Mouse (Mus musculus): ENCODE measurements around the gene Elmo2. TPM values are rescaled to one million over a fixed set of nuclear protein-coding genes. Genes with fewer than 3 reads are reported as not detected.

Elmo2 gene
- polyA plus RNA-seq, 1 experiment from 2014 or later, result 94.6 TPM

- DNase-seq (ENCODE audit: low spot score), result no peak
- Histone ChIP-seq H3K4me3 (0 out of 2 replicates have a peak overlapping the region, but pooled peaks have one; percentile 9), H3K27me3 (ENCODE audit: insufficient read depth, poor library complexity, severe bottlenecking) (0 out of 2 replicates have a peak, but pooled peaks cover 4% of the 10 kb centered on the region), H3K9me3 (no peaks in the 10 kb centered on the region), H3K4me1 (replicated peaks) (peaks cover 89% of the 10 kb centered on the region), H3K36me3 (no peaks in the 10 kb centered on the region), H3K27ac (peak overlapping the region; percentile 75)
- 37% methylated on average over 8 of the region's 8 CpGs for WGBS
These were observed 4.8 kb downstream of the Elmo2 start for GRCm38 (mm10) chr2:165321381-165321888.

GRCm38 (mm10) chr2:165320531-165321150 is 5.6 kb downstream of the Elmo2 start:
- H3K4me1 ChIP-seq (replicated peaks), result peaks cover 93% of the 10 kb centered on the region
- peak overlapping the region; percentile 75; the same call in 1 of the 2 replicates for H3K27ac ChIP-seq

GRCm38 (mm10) chr2:165319503-165319902 is 6.8 kb downstream of the Elmo2 start:
- Histone ChIP-seq H3K27ac (no peak overlapping the region), H3K4me1 (replicated peaks) (peaks cover 87% of the 10 kb centered on the region), H3K4me3 (no peak overlapping the region), H3K27me3 (ENCODE audit: insufficient read depth, poor library complexity, severe bottlenecking) (peaks cover 19% of the 10 kb centered on the region), H3K9me3 (no peaks in the 10 kb centered on the region), H3K36me3 (peaks cover 17% of the 10 kb centered on the region)
- DNase-seq (ENCODE audit: low spot score), result no peak
- 83% methylated on average over 4 of the region's 4 CpGs for WGBS

More at GRCm38 (mm10) chr2:165320531-165321150, 5.6 kb downstream of the Elmo2 start:
- no peak for DNase-seq (ENCODE audit: low spot score)
- Histone ChIP-seq H3K4me3 (no peak overlapping the region), H3K27me3 (ENCODE audit: insufficient read depth, poor library complexity, severe bottlenecking) (peaks cover 9% of the 10 kb centered on the region), H3K36me3 (peaks cover 5% of the 10 kb centered on the region), H3K9me3 (no peaks in the 10 kb centered on the region)
- 76% methylated on average over 12 of the region's 12 CpGs for WGBS

DNA sequence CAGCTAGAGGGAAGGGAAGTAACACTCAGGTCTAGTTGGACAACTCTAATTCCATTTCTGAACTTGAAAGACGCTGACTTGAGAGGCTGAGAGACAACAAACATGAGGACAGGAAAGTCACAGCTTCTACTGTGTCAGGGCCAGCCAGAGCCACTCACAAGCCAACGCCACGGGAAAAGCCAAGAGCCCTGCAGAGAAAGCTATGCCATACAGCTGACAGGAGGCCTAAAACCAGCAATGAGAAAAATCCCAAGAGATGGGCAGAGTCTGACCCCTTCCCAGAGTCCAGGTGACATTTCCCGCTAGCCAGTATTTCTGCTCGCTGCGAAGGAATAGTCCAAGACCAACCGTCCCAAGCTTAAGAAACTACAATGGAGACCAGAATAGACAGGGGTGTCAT is 7.3 kb downstream of the Elmo2 start:
- Histone ChIP-seq H3K27me3 (ENCODE audit: insufficient read depth, poor library complexity, severe bottlenecking) (peaks cover 22% of the 10 kb centered on the region), H3K4me3 (no peak overlapping the region), H3K27ac (no peak overlapping the region), H3K36me3 (peaks cover 22% of the 10 kb centered on the region), H3K4me1 (replicated peaks) (peaks cover 87% of the 10 kb centered on the region), H3K9me3 (no peaks in the 10 kb centered on the region)
- 88% methylated on average over 7 of the region's 7 CpGs for WGBS
- DNase-seq (ENCODE audit: low spot score), result no peak

DNA sequence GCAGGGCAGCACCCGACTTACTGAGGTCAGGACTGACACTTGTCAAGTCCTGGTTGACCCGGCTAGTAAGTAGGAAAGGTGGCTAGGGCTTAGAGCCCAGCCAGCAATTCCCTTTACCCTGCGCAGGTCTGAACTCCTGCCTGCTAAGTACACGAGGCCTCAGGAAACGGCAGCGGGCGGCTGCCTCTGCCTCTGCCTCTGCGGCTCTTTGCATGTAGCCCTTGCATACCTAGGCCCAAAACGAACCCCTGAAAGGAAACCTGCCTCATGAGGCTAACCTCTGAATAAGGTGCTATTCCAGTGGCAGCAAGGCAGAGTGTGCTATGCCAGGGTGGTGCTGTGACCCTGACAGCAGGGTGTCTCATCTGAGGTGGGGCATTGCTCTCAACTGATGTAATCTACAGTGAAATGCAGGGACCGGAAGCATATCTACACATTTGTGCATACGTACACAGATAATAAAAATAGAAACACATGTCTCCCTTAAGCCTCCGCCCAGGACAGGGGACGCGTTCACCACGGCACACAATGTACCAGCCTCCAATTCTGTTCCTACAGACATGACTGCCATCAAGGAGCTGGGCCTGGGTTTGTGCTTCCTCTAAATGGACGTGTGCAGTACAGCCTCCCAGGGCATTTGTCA is 8.5 kb downstream of the Elmo2 start:
- H3K27me3 ChIP-seq (ENCODE audit: insufficient read depth, poor library complexity, severe bottlenecking), result peaks cover 22% of the 10 kb centered on the region
- H3K9me3 ChIP-seq, result no peaks in the 10 kb centered on the region
- peak overlapping the region; percentile 24 for H3K4me3 ChIP-seq
- H3K36me3 ChIP-seq, result peaks cover 34% of the 10 kb centered on the region
- peak overlapping the region; percentile 90 for H3K27ac ChIP-seq
- no peak for DNase-seq (ENCODE audit: low spot score)
- WGBS, result 52% methylated on average over 16 of the region's 16 CpGs
- peaks cover 86% of the 10 kb centered on the region for H3K4me1 ChIP-seq (replicated peaks)

GRCm38 (mm10) chr2:165316837-165317473 is 9.3 kb downstream of the Elmo2 start:
- WGBS, result 9% methylated on average over 9 of the region's 9 CpGs
- H3K4me3 ChIP-seq, result peak overlapping the region; percentile 24
- H3K36me3 ChIP-seq, result peaks cover 42% of the 10 kb centered on the region
- H3K9me3 ChIP-seq, result no peaks in the 10 kb centered on the region
- peaks cover 30% of the 10 kb centered on the region for H3K27me3 ChIP-seq (ENCODE audit: insufficient read depth, poor library complexity, severe bottlenecking)
- H3K4me1 ChIP-seq (replicated peaks), result peaks cover 83% of the 10 kb centered on the region
- peak overlapping the region; percentile 90 for H3K27ac ChIP-seq
- peak; percentile 87 for DNase-seq (ENCODE audit: low spot score)

DNA sequence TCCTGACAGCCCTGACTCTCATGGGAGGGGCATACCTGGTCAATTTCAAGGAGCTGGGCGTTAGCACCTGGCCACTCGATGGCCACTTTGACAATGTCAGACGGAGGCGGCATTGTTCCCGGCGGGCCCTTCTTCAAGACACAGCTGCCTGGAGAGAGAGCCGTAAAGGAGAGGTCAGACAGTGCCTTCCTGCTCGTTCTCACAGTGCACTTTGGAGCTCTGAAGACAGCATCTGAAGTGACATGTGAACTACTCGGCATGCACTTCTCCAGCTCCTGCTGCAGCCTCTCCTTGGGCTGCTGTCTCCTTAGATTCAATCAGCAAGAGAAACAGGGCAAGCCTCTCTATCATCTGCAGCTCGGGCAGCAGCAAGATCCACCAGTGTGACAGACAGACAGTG is 10.1 kb downstream of the Elmo2 start:
- DNase-seq (ENCODE audit: low spot score), result no peak
- H3K4me3 ChIP-seq, result peak overlapping the region; percentile 24; the same call in 1 of the 2 replicates
- WGBS, result 48% methylated on average over 10 of the region's 10 CpGs
- peak overlapping the region; percentile 90 for H3K27ac ChIP-seq
- H3K36me3 ChIP-seq, result peaks cover 50% of the 10 kb centered on the region
- H3K9me3 ChIP-seq, result no peaks in the 10 kb centered on the region
- peaks cover 78% of the 10 kb centered on the region for H3K4me1 ChIP-seq (replicated peaks)
- peaks cover 37% of the 10 kb centered on the region for H3K27me3 ChIP-seq (ENCODE audit: insufficient read depth, poor library complexity, severe bottlenecking)

DNA sequence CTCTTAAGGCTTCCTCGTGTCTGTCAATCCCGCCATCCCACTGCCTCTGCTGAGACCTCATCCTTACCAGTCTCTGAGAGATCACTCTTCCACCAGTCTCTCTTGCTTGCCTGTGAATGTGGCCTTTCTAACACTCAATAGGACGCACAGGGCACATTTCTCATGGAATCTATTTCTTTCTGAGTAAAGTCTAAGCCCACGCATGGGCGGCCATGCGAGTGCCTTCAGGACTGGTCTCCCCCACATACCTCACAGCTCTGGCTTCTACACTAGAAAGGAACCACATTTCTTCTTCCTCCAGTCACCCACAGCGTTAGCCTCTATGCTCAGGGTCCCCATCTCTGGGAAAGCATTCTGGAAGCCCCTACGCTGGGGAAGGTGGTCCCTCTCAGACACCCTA is 12.1 kb downstream of the Elmo2 start:
- H3K9me3 ChIP-seq, result no peaks in the 10 kb centered on the region
- WGBS, result 86% methylated on average over 8 of the region's 8 CpGs
- H3K36me3 ChIP-seq, result peaks cover 70% of the 10 kb centered on the region
- no peak for DNase-seq (ENCODE audit: low spot score)
- no peak overlapping the region for H3K4me3 ChIP-seq
- peaks cover 75% of the 10 kb centered on the region for H3K4me1 ChIP-seq (replicated peaks)
- peaks cover 38% of the 10 kb centered on the region for H3K27me3 ChIP-seq (ENCODE audit: insufficient read depth, poor library complexity, severe bottlenecking)
- H3K27ac ChIP-seq, result no peak overlapping the region

- H3K27ac ChIP-seq, result peak overlapping the region; percentile 35; the same call in 1 of the 2 replicates
- peaks cover 88% of the 10 kb centered on the region for H3K36me3 ChIP-seq
- 69% methylated on average over 7 of the region's 7 CpGs for WGBS
- DNase-seq (ENCODE audit: low spot score), result no peak
- no peak overlapping the region for H3K4me3 ChIP-seq
- H3K4me1 ChIP-seq (replicated peaks), result peaks cover 57% of the 10 kb centered on the region
- peaks cover 38% of the 10 kb centered on the region for H3K27me3 ChIP-seq (ENCODE audit: insufficient read depth, poor library complexity, severe bottlenecking)
- no peaks in the 10 kb centered on the region for H3K9me3 ChIP-seq
These were observed 13.9 kb downstream of the Elmo2 start for GRCm38 (mm10) chr2:165312381-165312780.

- H3K4me3 ChIP-seq, result no peak overlapping the region
- peaks cover 49% of the 10 kb centered on the region for H3K4me1 ChIP-seq (replicated peaks)
- no peaks in the 10 kb centered on the region for H3K9me3 ChIP-seq
- 80% methylated on average over 12 of the region's 12 CpGs for WGBS
- H3K27me3 ChIP-seq (ENCODE audit: insufficient read depth, poor library complexity, severe bottlenecking), result peaks cover 38% of the 10 kb centered on the region
- no peak for DNase-seq (ENCODE audit: low spot score)
- no peak overlapping the region for H3K27ac ChIP-seq
- peaks cover 96% of the 10 kb centered on the region for H3K36me3 ChIP-seq
These were observed 14.7 kb downstream of the Elmo2 start for GRCm38 (mm10) chr2:165311577-165311976.

- 59% methylated on average over 13 of the region's 13 CpGs for WGBS
- peaks cover 99% of the 10 kb centered on the region for H3K36me3 ChIP-seq
- no peak for DNase-seq (ENCODE audit: low spot score)
- peaks cover 42% of the 10 kb centered on the region for H3K4me1 ChIP-seq (replicated peaks)
- H3K27me3 ChIP-seq (ENCODE audit: insufficient read depth, poor library complexity, severe bottlenecking), result peaks cover 36% of the 10 kb centered on the region
- H3K4me3 ChIP-seq, result no peak overlapping the region
- H3K9me3 ChIP-seq, result no peaks in the 10 kb centered on the region
- H3K27ac ChIP-seq, result peak overlapping the region; percentile 18; the same call in 1 of the 2 replicates
These were observed 15.4 kb downstream of the Elmo2 start for GRCm38 (mm10) chr2:165310818-165311425.

DNA sequence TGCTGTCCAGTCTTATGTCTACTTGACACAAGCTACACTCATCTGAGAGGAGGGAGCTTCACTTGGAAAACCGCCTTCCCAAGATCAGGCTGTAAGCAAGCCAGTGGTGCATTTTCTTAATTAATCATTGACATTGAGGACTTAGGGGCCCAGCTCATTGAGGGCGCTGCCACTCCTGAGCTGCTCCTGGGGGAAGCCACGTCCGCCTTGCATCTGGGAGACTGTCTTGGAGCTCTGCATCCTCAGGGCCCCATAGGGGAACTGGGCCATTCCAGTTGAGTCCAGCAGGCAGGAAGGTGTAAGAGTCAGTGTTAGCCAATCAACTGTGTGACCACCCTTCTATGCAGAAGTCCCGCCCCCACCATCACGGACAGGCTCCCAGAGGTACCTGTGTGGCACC is 18.5 kb downstream of the Elmo2 start:
- no peak overlapping the region for H3K27ac ChIP-seq
- peaks cover 21% of the 10 kb centered on the region for H3K4me1 ChIP-seq (replicated peaks)
- H3K36me3 ChIP-seq, result peaks cover 99% of the 10 kb centered on the region
- no peaks in the 10 kb centered on the region for H3K9me3 ChIP-seq
- peaks cover 20% of the 10 kb centered on the region for H3K27me3 ChIP-seq (ENCODE audit: insufficient read depth, poor library complexity, severe bottlenecking)
- no peak overlapping the region for H3K4me3 ChIP-seq
- 91% methylated on average over 6 of the region's 6 CpGs for WGBS
- DNase-seq (ENCODE audit: low spot score), result no peak

Measured in hindbrain, embryonic 10.5 days (tissue).